Mouse (Mus musculus) frontal cortex, adult (tissue): ENCODE data around the gene Gm44502.

Experiments used
- ATAC-seq: cut with Nextera tagmentation; 2 replicates; pipeline ENCODE4 v1.9.2; 2017; ENCODE audit warnings: mild to moderate bottlenecking, moderate library complexity, mixed read lengths; ENCODE audit not compliant: low TSS enrichment

The Gm44502 gene

GRCm38 (mm10) chr15:89429352-89430221 lies at the start of gene Gm44502, which contains the start of the genes C730034F03Rik and Chkb:
Gene Gm44502, minus strand, starts transcription at chr15:89429696.
Gene C730034F03Rik, plus strand, starts transcription at chr15:89429589.
Gene Chkb, minus strand, starts transcription at chr15:89429908.
- peak; percentile 97 for ATAC-seq

DNA sequence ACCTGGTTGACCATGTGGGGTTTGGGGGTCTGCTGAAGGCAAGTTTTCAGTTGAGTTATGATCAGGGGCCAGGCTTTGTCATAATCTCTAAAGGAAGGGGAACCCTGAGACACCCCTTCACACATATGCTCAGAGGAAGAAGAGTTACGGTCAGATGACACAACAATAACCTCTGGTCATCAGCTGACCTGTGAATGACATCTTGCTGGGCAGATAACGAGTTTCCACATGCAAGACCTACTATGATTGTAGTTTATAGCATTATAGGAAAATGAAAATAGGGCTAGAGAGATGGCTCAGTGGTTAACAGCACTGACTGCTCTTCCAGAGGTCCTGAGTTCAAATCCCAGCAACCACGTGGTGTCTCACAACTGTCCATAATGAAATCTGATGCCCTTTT lies 49.1 kb upstream of the Gm44502 start:
- no peak for ATAC-seq

GRCm38 (mm10) chr15:89477806-89478205 lies 48.3 kb upstream of the Gm44502 start:
- no peak for ATAC-seq

DNA sequence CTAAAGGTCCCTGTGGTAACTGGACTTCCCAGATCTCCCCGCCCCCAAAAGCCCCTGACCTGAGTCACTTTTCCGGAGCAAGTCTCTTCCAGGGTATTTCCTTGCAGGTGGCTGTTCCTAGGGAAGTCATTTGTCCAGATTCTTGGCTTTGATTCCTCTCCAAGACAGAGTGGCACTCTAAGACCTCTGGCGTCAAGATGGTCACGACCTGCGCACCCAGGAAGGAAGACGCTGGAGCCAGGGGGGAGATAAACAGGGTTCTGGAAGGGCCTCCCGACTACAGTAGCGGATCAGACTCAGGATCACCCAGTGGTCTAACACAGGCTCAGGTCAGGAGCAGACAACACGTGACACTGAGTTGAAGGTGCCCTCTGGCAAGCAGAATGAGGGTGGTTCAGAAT lies 47.6 kb upstream of the Gm44502 start, which contains the start of gene Arsa:
Gene Arsa, minus strand, starts transcription at position 335 of the 401 bp plus-strand sequence.
- ATAC-seq: no peak

DNA sequence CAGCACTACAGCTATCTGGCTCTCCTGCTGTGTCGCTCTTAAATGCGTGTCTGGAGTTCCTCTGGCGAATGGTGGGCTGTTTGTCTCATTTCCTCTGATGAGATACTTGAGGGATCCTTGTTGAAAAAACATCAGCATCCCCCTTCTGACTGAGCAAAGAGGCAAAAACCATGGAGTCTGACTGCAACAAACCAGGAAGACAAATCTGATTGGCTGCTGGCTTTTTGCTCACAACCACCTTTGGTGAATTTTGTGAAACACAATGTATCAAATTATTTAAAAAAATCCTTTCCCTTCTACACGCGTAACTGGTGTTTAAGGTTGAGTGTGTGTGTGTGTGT lies 46.9 kb upstream of the Gm44502 start:
- ATAC-seq: no peak; the same call in 1 of the 2 replicates

DNA sequence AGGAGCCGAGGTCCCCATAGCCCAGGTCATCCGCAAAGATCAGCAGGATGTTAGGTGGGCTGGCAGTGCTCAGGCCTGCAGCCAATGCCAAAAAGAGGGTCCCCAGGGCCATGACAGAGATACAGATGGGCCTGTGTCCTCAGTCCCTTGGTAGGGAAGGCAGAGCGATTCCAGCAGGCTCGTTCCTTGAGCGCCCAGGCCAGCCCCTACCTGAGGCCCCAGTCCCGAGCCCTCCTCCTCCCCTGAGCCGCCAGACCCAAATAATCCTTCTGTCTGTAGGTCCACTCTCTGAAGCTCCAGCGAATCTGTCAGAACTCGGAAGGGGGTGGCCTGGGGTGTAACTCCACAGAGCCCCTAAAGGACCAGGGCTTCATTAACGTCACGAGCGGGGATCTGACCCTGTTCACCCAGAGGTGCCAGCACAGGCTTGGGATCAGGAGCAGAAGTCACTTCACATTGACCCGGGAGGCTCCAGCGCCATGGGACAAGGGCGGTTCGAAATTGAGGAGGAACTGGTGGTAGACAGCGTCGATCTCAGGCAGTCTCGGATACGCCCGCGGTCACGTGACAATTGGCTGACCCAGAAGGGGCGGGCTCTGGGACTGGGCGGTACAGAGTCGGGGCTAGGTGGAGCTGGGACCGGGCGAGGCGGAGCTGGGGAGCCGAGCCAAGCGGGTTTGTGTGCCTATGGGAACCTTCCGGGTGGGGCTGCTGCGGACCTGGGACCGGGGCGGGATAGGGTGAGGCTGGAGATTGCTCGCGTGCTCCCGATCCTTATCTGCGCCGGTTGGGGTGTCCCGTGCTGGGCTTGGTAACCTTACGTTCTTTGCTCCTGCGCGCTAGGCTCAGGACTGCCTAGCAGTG lies 46.3 kb upstream of the Gm44502 start:
- ATAC-seq: peak; percentile 90

DNA sequence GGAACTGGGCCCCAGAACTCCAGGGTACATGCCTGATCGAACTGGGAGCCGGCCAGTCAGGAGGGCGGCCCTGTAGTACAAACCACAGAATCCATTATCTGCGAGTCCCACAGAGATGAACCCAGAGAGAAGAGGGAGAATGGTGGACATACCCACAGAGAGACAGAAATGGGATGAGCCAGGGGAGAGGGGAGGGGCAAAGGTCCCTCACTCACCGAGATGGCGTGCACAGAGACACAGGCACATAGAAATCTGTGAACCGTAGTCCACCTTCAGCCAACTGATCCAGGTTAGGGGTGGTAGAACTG lies 45.8 kb upstream of the Gm44502 start:
- no peak for ATAC-seq

GRCm38 (mm10) chr15:89474596-89475292 lies 45.2 kb upstream of the Gm44502 start:
- no peak for ATAC-seq

DNA sequence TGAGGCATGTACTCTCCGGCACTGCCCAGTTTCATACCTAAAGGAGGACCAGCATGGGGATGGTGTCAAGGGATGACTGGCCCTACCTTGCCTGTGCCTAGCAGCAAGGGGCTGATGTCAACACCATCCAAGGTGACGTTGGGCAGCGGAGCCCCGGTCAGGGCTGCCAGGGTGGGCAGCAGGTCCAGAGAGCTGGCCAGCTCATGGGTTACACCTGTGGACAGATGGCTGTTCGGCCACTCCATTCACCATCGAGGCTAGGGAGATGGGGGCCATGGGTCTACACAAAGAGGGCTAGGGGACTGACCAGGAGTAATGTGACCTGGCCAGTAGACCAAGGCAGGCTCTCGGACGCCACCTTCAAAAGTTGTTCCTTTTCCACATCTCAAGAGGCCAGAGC lies 44.4 kb upstream of the Gm44502 start:
- no peak for ATAC-seq

DNA sequence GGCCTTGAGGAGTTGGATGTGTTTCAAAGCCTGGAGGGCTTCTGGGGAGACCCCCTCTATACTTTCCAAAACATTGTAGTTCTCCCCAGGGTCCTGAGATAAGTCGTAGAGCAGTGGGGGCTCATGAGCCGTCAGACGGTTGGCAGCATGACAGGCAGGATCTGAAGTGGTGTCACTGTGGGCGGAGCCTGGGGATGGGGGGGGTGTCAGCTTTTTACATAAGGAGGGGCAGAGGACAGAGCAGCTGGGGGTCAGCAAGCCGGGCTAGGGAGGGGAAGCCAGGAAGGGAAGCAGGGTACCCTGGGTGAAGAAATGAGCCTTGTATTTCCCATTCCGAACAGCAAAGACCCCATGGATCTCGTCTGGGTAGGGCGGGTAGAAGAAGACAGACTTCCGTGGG lies 43.9 kb upstream of the Gm44502 start:
- no peak for ATAC-seq

- no peak for ATAC-seq
Observed at GRCm38 (mm10) chr15:89471476-89471875, 42.0 kb upstream of the Gm44502 start.

DNA sequence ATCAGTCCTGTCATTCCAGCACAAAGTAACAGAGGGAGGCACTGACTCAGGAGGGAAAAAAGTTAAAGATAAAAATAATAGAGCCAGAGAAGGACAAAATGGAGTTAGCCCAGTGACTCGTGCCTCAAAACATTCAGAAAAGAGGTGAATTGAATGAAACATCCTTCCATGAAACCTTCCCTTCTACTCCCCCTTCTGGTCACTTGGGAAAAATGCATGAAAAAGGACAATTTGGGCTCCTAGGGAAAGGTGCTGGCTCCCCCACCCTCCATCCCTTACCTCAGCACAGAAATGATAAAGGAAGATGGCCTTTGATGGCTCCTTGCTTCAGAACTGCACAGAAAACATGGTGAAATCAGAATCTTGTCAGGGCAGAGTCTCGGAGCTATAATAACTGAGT lies 39.1 kb upstream of the Gm44502 start:
- peak; percentile 66; the same call in 1 of the 2 replicates for ATAC-seq

DNA sequence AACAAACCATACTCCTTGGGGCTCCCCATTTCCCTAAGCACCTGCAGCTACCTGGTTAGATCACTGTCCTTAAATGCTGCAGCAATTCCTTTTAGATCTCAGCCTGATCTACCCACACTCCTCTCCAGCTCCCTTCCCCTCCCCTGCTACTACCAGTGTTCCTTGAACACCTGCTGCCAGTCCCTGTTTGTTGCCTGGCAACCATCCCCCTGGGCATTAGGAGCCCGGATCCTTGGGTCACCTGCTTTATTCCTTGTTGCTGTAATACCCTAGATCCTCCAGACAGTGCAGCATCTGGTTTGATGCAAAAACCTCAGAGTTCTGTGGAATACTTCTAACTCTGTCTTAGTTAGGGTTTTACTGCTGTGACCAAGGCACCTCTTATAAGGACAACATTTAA lies 35.6 kb upstream of the Gm44502 start:
- no peak for ATAC-seq

- peak; percentile 20; the same call in 1 of the 2 replicates for ATAC-seq
Observed at GRCm38 (mm10) chr15:89463334-89464235, 34.1 kb upstream of the Gm44502 start.

DNA sequence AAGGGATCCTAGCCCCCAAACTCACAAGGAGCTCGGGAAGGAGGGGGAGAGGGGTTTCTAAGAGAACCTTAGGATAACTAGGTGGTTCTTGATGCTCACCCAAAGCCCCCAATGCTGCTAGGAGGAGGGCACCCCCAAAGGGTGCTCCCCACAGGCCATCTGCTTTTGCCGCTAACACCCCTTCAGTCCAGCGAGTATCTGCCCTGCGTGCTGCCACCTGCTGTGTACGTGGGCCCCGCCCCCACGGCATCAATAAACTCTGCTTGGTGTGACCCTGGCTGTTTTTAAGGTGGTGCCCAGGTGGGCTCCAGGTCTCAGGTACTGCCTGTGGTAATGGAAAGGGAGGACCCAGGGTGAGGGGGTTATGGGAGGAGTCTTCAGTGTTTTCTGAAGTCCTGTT lies 32.7 kb upstream of the Gm44502 start:
- no peak for ATAC-seq

- no peak for ATAC-seq
Observed at GRCm38 (mm10) chr15:89461321-89461720, 31.8 kb upstream of the Gm44502 start.

DNA sequence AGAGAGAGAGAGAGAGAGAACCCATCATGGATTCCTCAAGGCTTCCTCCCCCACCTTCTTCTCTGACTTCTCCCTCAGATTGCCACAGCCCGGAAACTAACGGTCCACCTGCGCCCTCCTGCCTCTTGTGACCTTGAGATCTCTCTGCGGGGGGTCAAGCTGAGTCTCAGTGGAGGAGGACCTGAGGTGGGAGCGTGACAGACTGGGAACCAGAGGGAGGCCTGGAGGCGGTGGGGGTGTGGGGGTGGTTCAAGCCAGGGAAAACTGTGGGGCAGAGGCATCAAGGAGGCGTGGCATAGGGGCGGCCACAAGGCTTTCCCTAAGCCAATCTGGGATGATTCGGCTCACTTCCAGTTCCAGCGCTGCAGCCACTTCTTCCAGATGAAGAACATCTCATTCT lies 30.8 kb upstream of the Gm44502 start:
- no peak for ATAC-seq

- ATAC-seq: no peak
Observed at GRCm38 (mm10) chr15:89459821-89460220, 30.3 kb upstream of the Gm44502 start.

DNA sequence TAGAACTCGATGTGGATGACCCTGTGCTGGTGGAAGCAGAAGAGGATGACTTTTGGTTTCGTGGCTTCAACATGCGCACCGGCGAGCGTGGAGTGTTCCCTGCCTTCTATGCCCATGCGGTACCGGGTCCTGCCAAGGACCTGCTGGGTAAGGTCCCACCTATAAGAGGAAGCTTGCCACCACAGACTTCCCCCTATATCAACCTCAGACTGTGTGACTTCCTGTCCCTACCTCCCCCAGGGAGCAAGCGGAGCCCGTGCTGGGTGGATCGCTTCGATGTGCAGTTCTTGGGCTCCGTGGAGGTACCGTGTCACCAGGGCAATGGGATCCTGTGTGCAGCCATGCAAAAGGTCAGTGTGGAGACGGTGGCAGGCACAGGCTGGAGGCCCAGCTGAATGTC lies 29.4 kb upstream of the Gm44502 start:
- ATAC-seq: no peak

- ATAC-seq: no peak
Observed at GRCm38 (mm10) chr15:89455642-89456041, 26.1 kb upstream of the Gm44502 start.

GRCm38 (mm10) chr15:89454857-89455256 lies 25.4 kb upstream of the Gm44502 start:
- no peak for ATAC-seq
